Mouse (Mus musculus): ENCODE results near the gene Gm3468. TPM values are rescaled to one million over a fixed set of nuclear protein-coding genes. Genes with fewer than 3 reads are reported as not detected.
"Not testable (repeated sequence)": the region's sequence is repeated elsewhere in the genome, so short reads cannot be mapped to it uniquely, and the experiment has no call there.

The Gm3468 gene
- polyA plus RNA-seq (2015; fragmentation: Nextera tagmentation; extraction: Ambion mirVana) = 1.0 and 1.6 TPM in 2 replicates

DNA sequence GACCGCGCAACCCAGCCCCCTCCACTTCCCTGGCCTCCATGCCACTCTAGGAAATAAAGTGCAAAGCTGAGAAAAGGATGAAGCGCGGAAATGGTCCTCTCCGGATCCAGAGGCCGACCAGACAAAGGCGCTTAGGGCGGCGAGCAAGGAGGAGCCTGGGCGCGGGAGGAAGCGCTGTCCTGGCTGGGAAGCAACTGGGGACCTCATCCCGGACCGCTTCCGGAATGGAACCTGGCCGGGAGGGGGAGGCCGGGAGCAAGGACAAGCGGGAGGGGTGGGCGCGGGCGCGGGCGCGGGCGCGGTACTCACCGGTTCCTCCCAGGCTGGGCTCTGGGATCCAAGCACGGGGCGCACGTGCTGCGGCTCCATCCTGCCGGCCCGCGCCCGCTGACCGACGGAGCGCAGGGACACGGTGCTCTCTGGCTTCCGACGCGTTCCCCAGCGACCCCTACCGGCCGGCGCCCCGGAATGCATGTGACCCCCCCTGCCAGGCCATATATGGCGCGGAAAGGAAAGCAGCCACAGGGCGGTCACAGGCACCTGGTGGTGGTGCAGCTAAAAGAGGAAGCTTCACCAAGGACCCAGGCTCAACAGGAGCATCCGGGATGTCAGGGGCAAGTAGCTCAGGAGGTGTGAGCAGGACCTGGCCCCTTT is at the start of gene Gm3468:
Gm3468 (minus strand) TSS at position 394 of the 654 bp plus-strand sequence.
- not testable (repeated sequence) for H3K36me3 ChIP-seq; H3K9me3 ChIP-seq (replicated peaks); H3K4me1 ChIP-seq; H3K27me3 ChIP-seq; H3K9ac ChIP-seq; H3K27ac ChIP-seq
- ATAC-seq (replicated peaks; ENCODE audit: low FRiP score) = peak; percentile 92
- H3K4me2 ChIP-seq = peak within 1 kb of the TSS; percentile 58
- H3K4me3 ChIP-seq (replicated peaks) = peak within 1 kb of the TSS; percentile 40
- under 1% methylated on average over 38 of the region's 51 CpGs for WGBS

DNA sequence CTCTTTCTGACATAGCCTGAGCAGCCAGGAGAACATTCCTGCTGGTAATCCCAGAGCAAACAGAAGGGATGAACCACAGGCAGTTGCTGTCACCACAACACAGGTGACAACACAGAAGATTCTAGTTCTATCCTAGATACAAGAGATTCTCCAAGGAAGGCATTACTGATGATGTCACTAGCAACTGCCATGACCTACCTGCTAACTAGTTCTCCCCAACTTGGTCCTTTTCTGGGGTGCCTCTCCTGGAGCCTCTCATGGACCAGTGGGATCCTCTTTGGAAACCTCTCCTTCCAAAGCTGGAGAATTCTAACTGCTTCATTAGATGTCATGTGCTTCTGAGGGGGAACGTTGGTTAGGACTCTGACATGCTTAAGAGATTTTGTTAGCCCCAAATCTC is 17.2 kb upstream of the Gm3468 start, which contains the start of gene Gm3476:
Gm3476 (minus strand) TSS at position 101 of the 400 bp plus-strand sequence.
- H3K4me3 ChIP-seq (replicated peaks); H3K4me2 ChIP-seq; H3K4me1 ChIP-seq; H3K27me3 ChIP-seq; ATAC-seq (replicated peaks; ENCODE audit: low FRiP score); H3K27ac ChIP-seq; H3K9me3 ChIP-seq (replicated peaks); H3K36me3 ChIP-seq; H3K9ac ChIP-seq: not testable (repeated sequence)
- no CpG with 5 or more reads among the region's 1 CpGs for WGBS

DNA sequence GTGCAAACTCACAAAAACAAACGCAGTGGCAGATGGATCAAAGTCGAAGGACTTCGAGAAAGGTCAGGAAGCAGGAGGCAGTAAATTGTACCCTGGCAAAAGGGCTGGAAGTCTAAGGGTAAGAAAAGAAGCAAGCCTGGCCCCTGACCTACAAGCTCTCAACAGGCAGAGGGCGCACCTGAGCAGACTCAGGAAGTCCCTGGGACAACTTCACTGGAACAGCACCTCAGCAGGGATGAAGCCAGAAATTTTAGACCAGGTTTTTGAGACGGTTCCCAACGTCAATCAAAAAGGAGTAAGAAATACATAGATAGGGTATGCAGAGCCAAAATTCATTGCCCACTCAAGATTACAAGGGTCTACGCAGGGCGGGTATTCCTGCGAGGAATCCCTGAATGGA is 965 bp downstream of the Gm3468 start:
- H3K4me2 ChIP-seq = peak overlapping the region; percentile 58
- H3K27me3 ChIP-seq; H3K4me1 ChIP-seq; H3K36me3 ChIP-seq; ATAC-seq (replicated peaks; ENCODE audit: low FRiP score); H3K27ac ChIP-seq; H3K9ac ChIP-seq; H3K9me3 ChIP-seq (replicated peaks): not testable (repeated sequence)
- 11% methylated on average over 9 of the region's 9 CpGs for WGBS
- peak overlapping the region; percentile 40 for H3K4me3 ChIP-seq (replicated peaks)

DNA sequence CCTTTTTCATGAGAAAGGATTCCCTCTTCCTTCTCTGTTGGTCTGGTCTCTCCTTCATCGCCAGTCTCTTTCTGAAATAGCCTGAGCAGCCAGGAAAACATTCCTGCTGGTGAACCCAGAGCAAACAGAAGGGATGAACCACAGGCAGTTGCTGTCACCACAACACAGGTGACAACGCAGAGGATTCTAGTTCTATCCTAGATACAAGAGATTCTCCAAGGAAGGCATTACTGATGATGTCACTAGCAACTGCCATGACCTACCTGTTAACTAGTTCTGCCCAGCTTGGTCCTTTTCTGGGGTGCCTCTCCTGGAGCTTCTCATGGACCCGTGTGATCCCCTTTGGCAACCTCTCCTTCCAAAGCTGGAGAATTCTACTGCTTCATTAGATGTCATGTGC is 14.6 kb downstream of the Gm3468 start, which contains the start of gene Gm8206:
Gm8206 (minus strand) TSS at position 101 of the 400 bp plus-strand sequence.
- 86% methylated on average over 2 of the region's 3 CpGs for WGBS
- not testable (repeated sequence) for H3K9ac ChIP-seq; ATAC-seq (replicated peaks; ENCODE audit: low FRiP score); H3K4me1 ChIP-seq; H3K4me3 ChIP-seq (replicated peaks); H3K9me3 ChIP-seq (replicated peaks); H3K27me3 ChIP-seq; H3K27ac ChIP-seq; H3K36me3 ChIP-seq; H3K4me2 ChIP-seq

DNA sequence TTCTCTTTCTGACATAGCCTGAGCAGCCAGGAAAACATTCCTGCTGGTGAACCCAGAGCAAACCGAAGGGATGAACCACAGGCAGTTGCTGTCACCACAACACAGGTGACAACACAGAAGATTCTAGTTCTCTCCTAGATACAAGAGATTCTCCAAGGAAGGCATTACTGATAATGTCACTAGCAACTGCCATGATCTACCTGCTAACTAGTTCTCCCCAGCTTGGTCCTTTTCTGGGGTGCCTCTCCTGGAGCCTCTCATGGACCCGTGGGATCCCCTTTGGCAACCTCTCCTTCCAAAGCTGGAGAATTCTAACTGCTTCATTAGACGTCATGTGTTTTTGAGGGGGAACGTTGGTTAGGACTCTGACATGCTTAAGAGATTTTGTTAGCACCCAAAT is 50.3 kb downstream of the Gm3468 start, which contains the start of gene Gm6337:
Gm6337 (minus strand) TSS at position 101 of the 400 bp plus-strand sequence.
- not testable (repeated sequence) for H3K27ac ChIP-seq; H3K36me3 ChIP-seq; H3K27me3 ChIP-seq; H3K4me2 ChIP-seq; H3K4me3 ChIP-seq (replicated peaks); H3K9ac ChIP-seq; H3K4me1 ChIP-seq; H3K9me3 ChIP-seq (replicated peaks); ATAC-seq (replicated peaks; ENCODE audit: low FRiP score)
- WGBS = 85% methylated on average over 4 of the region's 4 CpGs

Other genes with a start within 250 kb of the Gm3468 start
- gene Gm8237, start 228.3 kb downstream of the Gm3468 start, polyA plus RNA-seq (2015; fragmentation: Nextera tagmentation; extraction: Ambion mirVana) = 0.29 TPM in 1 of 2 replicates, not detected in the other
- gene Gm3248, start 146.9 kb downstream of the Gm3468 start, polyA plus RNA-seq (2015; fragmentation: Nextera tagmentation; extraction: Ambion mirVana) = 0.32 and 0.39 TPM in 2 replicates
- not detected in 2 replicates for gene Gm3453, start 129.5 kb downstream of the Gm3468 start, polyA plus RNA-seq (2015; fragmentation: Nextera tagmentation; extraction: Ambion mirVana)
- not detected in 2 replicates for gene Gm6337, start 50.4 kb downstream of the Gm3468 start, polyA plus RNA-seq (2015; fragmentation: Nextera tagmentation; extraction: Ambion mirVana)
- 0.30 and 1.1 TPM in 2 replicates for gene Gm8206, start 14.7 kb downstream of the Gm3468 start, polyA plus RNA-seq (2015; fragmentation: Nextera tagmentation; extraction: Ambion mirVana)
- not detected in 2 replicates for gene Gm3476, start 17.1 kb upstream of the Gm3468 start, polyA plus RNA-seq (2015; fragmentation: Nextera tagmentation; extraction: Ambion mirVana)
- not detected in 2 replicates for gene Gm21560, start 110.6 kb upstream of the Gm3468 start, polyA plus RNA-seq (2015; fragmentation: Nextera tagmentation; extraction: Ambion mirVana)
- gene Gm3411, start 178.6 kb upstream of the Gm3468 start, polyA plus RNA-seq (2015; fragmentation: Nextera tagmentation; extraction: Ambion mirVana) = 0.68 and 0.91 TPM in 2 replicates
- not detected in 2 replicates for gene Gm21103, start 196.2 kb upstream of the Gm3468 start, polyA plus RNA-seq (2015; fragmentation: Nextera tagmentation; extraction: Ambion mirVana)
- gene Gm3618, start 235.0 kb upstream of the Gm3468 start, polyA plus RNA-seq (2015; fragmentation: Nextera tagmentation; extraction: Ambion mirVana) = not detected in 2 replicates